Mouse (Mus musculus) brain, embryonic 14.5 days (tissue): Measurements from ENCODE around the gene Racgap1.

ENCODE experiments used
- CTCF ChIP-seq: fragments of 200-500 bp; IDR thresholded peaks from 2 replicates; pipeline ENCODE4 v1.5.1; 2012; ENCODE audit warnings: inconsistent platforms, mild to moderate bottlenecking, moderate library complexity, borderline replicate concordance; ENCODE audit not compliant: insufficient read depth, insufficient read length; ENCODE audit errors: extremely low read depth
- POLR2A ChIP-seq: fragments of 200-500 bp; IDR thresholded peaks from 2 replicates; pipeline ENCODE4 v1.6.1; 2012; ENCODE audit warnings: mild to moderate bottlenecking, inconsistent platforms, borderline replicate concordance; ENCODE audit not compliant: poor library complexity, insufficient read depth, insufficient read length, severe bottlenecking; ENCODE audit errors: extremely low read depth

DNA sequence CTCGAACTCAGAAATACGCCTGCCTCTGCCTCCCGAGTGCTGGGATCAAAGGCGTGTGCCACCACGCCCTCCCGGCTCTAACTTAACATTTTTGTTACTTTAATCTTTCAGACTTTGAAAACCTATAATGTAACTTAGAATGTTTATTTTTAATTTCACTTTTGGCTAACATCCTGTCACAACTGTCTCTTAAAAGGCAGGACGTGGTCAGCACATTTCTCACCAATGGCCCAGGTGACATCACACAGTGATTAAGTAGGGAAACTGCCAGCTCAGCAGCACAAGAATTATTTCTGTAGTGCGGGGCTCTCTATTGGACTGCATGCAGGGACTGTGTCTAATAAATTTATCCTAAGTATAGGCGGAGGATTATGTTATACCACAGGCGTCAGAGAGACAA lies 7.6 kb downstream of the Racgap1 start:
- TF ChIP-seq POLR2A, result no peak
- TF ChIP-seq CTCF, result no peak
